8 mouse cellular contexts compared by ENCODE assay signal in genomic region chr11:97988530-97989096, GRCm38 (mm10). TPM values are rescaled to one million over a fixed set of nuclear protein-coding genes. Genes with fewer than 3 reads are reported as not detected.
A peak's percentile ranks its signal among the peaks of the same experiment; 100 is the strongest.
DNase-seq lines count a peak whose midpoint lies in the region; ATAC-seq and TF ChIP-seq lines count a peak whose summit lies in the region.

No protein-coding gene starts in this region.

- H3K36me3 ChIP-seq in ES-Bruce4 (ENCODE audit: control insufficient read depth, insufficient read depth, low read length, poor library complexity, severe bottlenecking), result no peaks in the 10 kb centered on the region
- no peaks in the 10 kb centered on the region for H3K36me3 ChIP-seq in forebrain, embryonic 11.5 days (ENCODE audit: control insufficient read depth, insufficient read depth, low read length)
- no peaks in the 10 kb centered on the region for H3K36me3 ChIP-seq in heart, embryonic 16.5 days (ENCODE audit: control insufficient read depth, insufficient read depth)
- H3K36me3 ChIP-seq in liver, embryonic 14.5 days (replicated peaks; ENCODE audit: control insufficient read depth, insufficient read depth, low read depth), result no peaks in the 10 kb centered on the region
- H3K36me3 ChIP-seq in stomach, embryonic 15.5 days, result no peaks in the 10 kb centered on the region

- DNase-seq in c-Kit-positive CD71-positive TER-119-negative erythroid progenitor cells, embryonic 14.5 days (ENCODE audit: low read depth), result peak; percentile 73
- DNase-seq in forebrain, embryonic 11.5 days (ENCODE audit: low spot score), result peak; percentile 94
- peak; percentile 92 to 94 for DNase-seq in kidney, postnatal 25 days
- peak; percentile 75 to 79 (median 76) for DNase-seq in liver, embryonic 14.5 days (ENCODE audit: low read depth in 3 of 3, low spot score in 3 of 3)
- peak; percentile 89 for DNase-seq in neural tube, embryonic 10.5 days (ENCODE audit: extremely low spot score, low spot score)

- H3K4me2 ChIP-seq in forebrain, embryonic 11.5 days (ENCODE audit: low read depth, low read length, severe bottlenecking), result peak overlapping the region; percentile 64
- H3K4me2 ChIP-seq in heart, embryonic 16.5 days (ENCODE audit: low read depth, low read length), result peak overlapping the region; percentile 65
- H3K4me2 ChIP-seq in liver, embryonic 14.5 days (ENCODE audit: low read depth), result peak overlapping the region; percentile 84
- peak overlapping the region; percentile 63 for H3K4me2 ChIP-seq in stomach, embryonic 15.5 days

- no peak for TF ChIP-seq POLR2A in ES-Bruce4 (IDR thresholded peaks at IDR 0.05; ENCODE audit: insufficient read depth, low read length)

- H3K4me3 ChIP-seq in ES-Bruce4 (ENCODE audit: low read depth, low read length), result peak overlapping the region; percentile 92
- H3K4me3 ChIP-seq in forebrain, embryonic 11.5 days (ENCODE audit: low read depth, low read length), result peak overlapping the region; percentile 91
- peak overlapping the region; percentile 97 for H3K4me3 ChIP-seq in heart, embryonic 16.5 days (ENCODE audit: low read length)
- H3K4me3 ChIP-seq in liver, embryonic 14.5 days (ENCODE audit: insufficient read depth in 1 of 2, low read depth in 2 of 2, low read length in 2 of 2), result peak overlapping the region; percentile 88 to 93
- peak overlapping the region; percentile 95 for H3K4me3 ChIP-seq in stomach, embryonic 15.5 days (replicated peaks)

- TF ChIP-seq EP300 in ES-Bruce4 (IDR thresholded peaks at IDR 0.05; ENCODE audit: insufficient read depth, low read depth, low read length), result no peak
- no peak for TF ChIP-seq EP300 in liver, embryonic 14.5 days (IDR thresholded peaks at IDR 0.05; ENCODE audit: low read depth)

- H3K4me1 ChIP-seq in ES-Bruce4 (ENCODE audit: control insufficient read depth, insufficient read depth, low read length), result peaks cover 2% of the 10 kb centered on the region
- 0 out of 2 replicates have a peak, but pooled peaks cover 6% of the 10 kb centered on the region for H3K4me1 ChIP-seq in forebrain, embryonic 11.5 days (replicated peaks; ENCODE audit: control insufficient read depth, insufficient read depth, low read length)
- H3K4me1 ChIP-seq in heart, embryonic 16.5 days (ENCODE audit: control insufficient read depth, insufficient read depth, low read length), result peaks cover 16% of the 10 kb centered on the region
- peaks cover 2 to 5% of the 10 kb centered on the region in 2 experiments; a peak in 3 of 4 replicates for H3K4me1 ChIP-seq in liver, embryonic 14.5 days (replicated peaks; ENCODE audit: control insufficient read depth in 2 of 2, insufficient read depth in 2 of 2, low read length in 1 of 2)
- peaks cover 14% of the 10 kb centered on the region; the same call in 1 of the 2 replicates for H3K4me1 ChIP-seq in stomach, embryonic 15.5 days

- no peaks in the 10 kb centered on the region for H3K27me3 ChIP-seq in ES-Bruce4 (ENCODE audit: control insufficient read depth, insufficient read depth, low read length, poor library complexity, severe bottlenecking)
- peaks cover 30% of the 10 kb centered on the region for H3K27me3 ChIP-seq in forebrain, embryonic 11.5 days (ENCODE audit: control insufficient read depth, insufficient read depth, low read length)
- H3K27me3 ChIP-seq in heart, embryonic 16.5 days (ENCODE audit: control insufficient read depth, insufficient read depth, low read length), result peaks cover 19% of the 10 kb centered on the region
- peaks cover 24% of the 10 kb centered on the region for H3K27me3 ChIP-seq in liver, embryonic 14.5 days (ENCODE audit: control insufficient read depth, insufficient read depth, low read length)
- peaks cover 17% of the 10 kb centered on the region for H3K27me3 ChIP-seq in stomach, embryonic 15.5 days (replicated peaks)

- WGBS in forebrain, embryonic 11.5 days, result under 1% methylated on average over 26 of the region's 26 CpGs
- WGBS in heart, embryonic 16.5 days, result under 1% methylated on average over 26 of the region's 26 CpGs
- under 1% methylated on average over 26 of the region's 26 CpGs for WGBS in liver, embryonic 14.5 days (ENCODE audit: insufficient replicate concordance)
- under 1% methylated on average over 26 of the region's 26 CpGs for WGBS in stomach, embryonic 15.5 days

- no peaks in the 10 kb centered on the region for H3K9me3 ChIP-seq in ES-Bruce4 (replicated peaks; ENCODE audit: control insufficient read depth, insufficient read depth, low read length, poor library complexity, severe bottlenecking)
- H3K9me3 ChIP-seq in forebrain, embryonic 11.5 days (ENCODE audit: control insufficient read depth, low read length), result no peaks in the 10 kb centered on the region
- H3K9me3 ChIP-seq in heart, embryonic 16.5 days (replicated peaks; ENCODE audit: control insufficient read depth, low read length), result no peaks in the 10 kb centered on the region
- no peaks in the 10 kb centered on the region for H3K9me3 ChIP-seq in liver, embryonic 14.5 days (ENCODE audit: control insufficient read depth, low read length)
- no peaks in the 10 kb centered on the region for H3K9me3 ChIP-seq in stomach, embryonic 15.5 days

- H3K9ac ChIP-seq in ES-Bruce4 (ENCODE audit: low read depth, poor library complexity, severe bottlenecking), result peak overlapping the region; percentile 79
- H3K9ac ChIP-seq in forebrain, embryonic 11.5 days (ENCODE audit: low read length), result peak overlapping the region; percentile 76
- H3K9ac ChIP-seq in heart, embryonic 16.5 days (ENCODE audit: low read length), result peak overlapping the region; percentile 89
- peak overlapping the region; percentile 73 for H3K9ac ChIP-seq in liver, embryonic 14.5 days (replicated peaks)
- peak overlapping the region; percentile 78 for H3K9ac ChIP-seq in stomach, embryonic 15.5 days

- peak; percentile 91 for ATAC-seq in forebrain, embryonic 11.5 days (replicated peaks; ENCODE audit: low FRiP score)
- ATAC-seq in heart, embryonic 16.5 days (replicated peaks; ENCODE audit: extremely low read depth, insufficient read depth, low FRiP score), result peak; percentile 82
- ATAC-seq in liver, embryonic 14.5 days (ENCODE audit: insufficient read depth), result peak; percentile 82
- ATAC-seq in stomach, embryonic 15.5 days (ENCODE audit: insufficient read depth, low FRiP score, low read depth), result peak; percentile 87

- no peak for TF ChIP-seq CTCF in ES-Bruce4 (IDR thresholded peaks at IDR 0.05; ENCODE audit: low read depth, low read length)
- no peak for TF ChIP-seq CTCF in liver, embryonic 14.5 days (IDR thresholded peaks at IDR 0.05; ENCODE audit: low read depth)

- peak overlapping the region; percentile 60 for H3K27ac ChIP-seq in ES-Bruce4 (ENCODE audit: insufficient read depth, low read length)
- peak overlapping the region; percentile 76 for H3K27ac ChIP-seq in forebrain, embryonic 11.5 days (ENCODE audit: low read depth, low read length)
- H3K27ac ChIP-seq in heart, embryonic 16.5 days (ENCODE audit: low read length), result peak overlapping the region; percentile 94
- peak overlapping the region; percentile 83 for H3K27ac ChIP-seq in liver, embryonic 14.5 days
- H3K27ac ChIP-seq in stomach, embryonic 15.5 days, result peak overlapping the region; percentile 93

RNA-seq across cellular contexts. Expression of gene Plxdc1, which starts 2.4 kb away (rescaled TPM):
- polyA plus RNA-seq in ES-Bruce4 (2011; ENCODE audit: insufficient read depth, insufficient read length, low read depth, missing spikeins), result 3.0 and 3.3 TPM in 2 replicates
- 0.20 TPM in 1 of 2 replicates, not detected in the other for polyA plus RNA-seq in forebrain, embryonic 11.5 days (2014; fragmentation: Nextera tagmentation; extraction: Ambion mirVana)
- polyA plus RNA-seq in heart, embryonic 16.5 days (2015; fragmentation: Nextera tagmentation; extraction: Ambion mirVana), result 1.8 and 2.6 TPM in 2 replicates
- 0.38 and 0.45 TPM in 2 replicates for polyA plus RNA-seq in liver, embryonic 14.5 days (2012; rRNA removed)
- polyA plus RNA-seq in liver, embryonic 14.5 days (2014; fragmentation: Nextera tagmentation; extraction: Ambion mirVana), result 0.20 and 0.58 TPM in 2 replicates
- polyA plus RNA-seq in stomach, embryonic 15.5 days (2015; fragmentation: Nextera tagmentation; extraction: Ambion mirVana), result 0.73 and 1.0 TPM in 2 replicates

RNA-seq across cellular contexts. Expression of gene Arl5c, which starts 7.4 kb away (rescaled TPM):
- polyA plus RNA-seq in ES-Bruce4 (2011; ENCODE audit: insufficient read depth, insufficient read length, low read depth, missing spikeins), result 2.8 and 3.6 TPM in 2 replicates
- polyA plus RNA-seq in forebrain, embryonic 11.5 days (2014; fragmentation: Nextera tagmentation; extraction: Ambion mirVana), result 10.4 and 12.3 TPM in 2 replicates
- 7.7 and 13.2 TPM in 2 replicates for polyA plus RNA-seq in heart, embryonic 16.5 days (2015; fragmentation: Nextera tagmentation; extraction: Ambion mirVana)
- polyA plus RNA-seq in liver, embryonic 14.5 days (2012; rRNA removed), result 1.8 and 2.2 TPM in 2 replicates
- polyA plus RNA-seq in liver, embryonic 14.5 days (2014; fragmentation: Nextera tagmentation; extraction: Ambion mirVana), result 6.0 and 6.4 TPM in 2 replicates
- 8.2 and 13.4 TPM in 2 replicates for polyA plus RNA-seq in stomach, embryonic 15.5 days (2015; fragmentation: Nextera tagmentation; extraction: Ambion mirVana)

RNA-seq across cellular contexts. Expression of gene Cacnb1, which starts 34.2 kb away (rescaled TPM):
- 5.2 and 6.3 TPM in 2 replicates for polyA plus RNA-seq in ES-Bruce4 (2011; ENCODE audit: insufficient read depth, insufficient read length, low read depth, missing spikeins)
- polyA plus RNA-seq in forebrain, embryonic 11.5 days (2014; fragmentation: Nextera tagmentation; extraction: Ambion mirVana), result 9.6 and 11.1 TPM in 2 replicates
- polyA plus RNA-seq in heart, embryonic 16.5 days (2015; fragmentation: Nextera tagmentation; extraction: Ambion mirVana), result 6.3 and 6.7 TPM in 2 replicates
- polyA plus RNA-seq in liver, embryonic 14.5 days (2012; rRNA removed), result 0.38 and 0.60 TPM in 2 replicates
- polyA plus RNA-seq in liver, embryonic 14.5 days (2014; fragmentation: Nextera tagmentation; extraction: Ambion mirVana), result 0.21 TPM in 1 of 2 replicates, not detected in the other
- 7.3 and 9.5 TPM in 2 replicates for polyA plus RNA-seq in stomach, embryonic 15.5 days (2015; fragmentation: Nextera tagmentation; extraction: Ambion mirVana)

RNA-seq across cellular contexts. Expression of gene Rpl19, which starts 37.9 kb away (rescaled TPM):
- 2,020 and 2,244 TPM in 2 replicates for polyA plus RNA-seq in ES-Bruce4 (2011; ENCODE audit: insufficient read depth, insufficient read length, low read depth, missing spikeins)
- polyA plus RNA-seq in forebrain, embryonic 11.5 days (2014; fragmentation: Nextera tagmentation; extraction: Ambion mirVana), result 897 and 919 TPM in 2 replicates
- polyA plus RNA-seq in heart, embryonic 16.5 days (2015; fragmentation: Nextera tagmentation; extraction: Ambion mirVana), result 596 and 670 TPM in 2 replicates
- polyA plus RNA-seq in liver, embryonic 14.5 days (2012; rRNA removed), result 713 and 1,005 TPM in 2 replicates
- polyA plus RNA-seq in liver, embryonic 14.5 days (2014; fragmentation: Nextera tagmentation; extraction: Ambion mirVana), result 717 and 735 TPM in 2 replicates
- 855 and 1,061 TPM in 2 replicates for polyA plus RNA-seq in stomach, embryonic 15.5 days (2015; fragmentation: Nextera tagmentation; extraction: Ambion mirVana)

Comparison
In these comparisons a context has a peak if more than half of its experiments do, and no peak if none do; other contexts are left out.
1. Peak in every context shown above with its lines: DNase-seq, ATAC-seq, H3K4me3 ChIP-seq and H3K27ac ChIP-seq.